Mouse (Mus musculus) MEL (cell line): ENCODE data around the gene Gh. TPM values are rescaled to one million over a fixed set of nuclear protein-coding genes. Genes with fewer than 3 reads are reported as not detected.

Source experiments
- DNase-seq: peaks from one replicate; pipeline ENCODE4 v3.0.0; 2011; ENCODE audit warnings: low read depth, low spot score
- H3K27ac ChIP-seq: 2 replicates; pipeline ENCODE4 v1.5.1; 2012; ENCODE audit warnings: low read depth, mild to moderate bottlenecking, control low read depth, low read length, moderate library complexity; ENCODE audit not compliant: control insufficient read depth
- H3K27me3 ChIP-seq, 2 experiments: fragments of 150-350 bp in 1 of 2; sonication (generic) in 1 of 2; 2 replicates each; pipeline ENCODE4 v1.6.1; 2012; ENCODE audit warnings: low read length in 2 of 2, mild to moderate bottlenecking in 2 of 2, improper control_type of control experiment in 1 of 2, moderate library complexity in 1 of 2; ENCODE audit not compliant: insufficient read depth in 2 of 2, control insufficient read depth in 1 of 2
- H3K36me3 ChIP-seq, 2 experiments: 2 replicates each; pipeline ENCODE4 v1.6.1; 2012 to 2014; ENCODE audit warnings: low read length in 2 of 2, improper control_type of control experiment in 1 of 2, inconsistent platforms in 1 of 2, mild to moderate bottlenecking in 1 of 2; ENCODE audit not compliant: insufficient read depth in 2 of 2, control insufficient read depth in 1 of 2
- H3K4me1 ChIP-seq, 2 experiments: fragments of 150-350 bp in 1 of 2; sonication (generic) in 1 of 2; 2 replicates each; pipeline ENCODE4 v1.6.1; 2012; ENCODE audit warnings: low read length in 2 of 2, improper control_type of control experiment in 1 of 2, mild to moderate bottlenecking in 1 of 2; ENCODE audit not compliant: insufficient read depth in 2 of 2, control insufficient read depth in 1 of 2
- H3K4me3 ChIP-seq, 2 experiments: fragments of 150-350 bp in 1 of 2; sonication (generic) in 1 of 2; 2 replicates each; pipeline ENCODE4 v1.5.1; 2012; ENCODE audit warnings: low read depth in 2 of 2, low read length in 2 of 2, mild to moderate bottlenecking in 2 of 2, moderate library complexity in 2 of 2, control low read depth in 1 of 2, improper control_type of control experiment in 1 of 2; ENCODE audit not compliant: control insufficient read depth in 1 of 2, insufficient read depth in 1 of 2
- H3K79me2 ChIP-seq: 2 replicates; pipeline ENCODE4 v1.6.1; 2012; ENCODE audit warnings: mild to moderate bottlenecking, low read length, moderate library complexity; ENCODE audit not compliant: control insufficient read depth, poor library complexity, insufficient read depth
- H3K9ac ChIP-seq: 2 replicates; pipeline ENCODE4 v1.6.1; 2012; ENCODE audit warnings: low read depth, mild to moderate bottlenecking, control low read depth, low read length, moderate library complexity; ENCODE audit not compliant: control insufficient read depth, poor library complexity, severe bottlenecking
- H3K9me3 ChIP-seq: fragments of 150-350 bp; sonication (generic); replicated peaks from 2 replicates; pipeline ENCODE4 v1.6.1; 2012; ENCODE audit warnings: mild to moderate bottlenecking, low read length, improper control_type of control experiment, moderate library complexity; ENCODE audit not compliant: insufficient read depth
- BHLHE40 ChIP-seq: IDR thresholded peaks from 2 replicates; pipeline ENCODE4 v1.6.1; 2012; ENCODE audit warnings: low read depth, mild to moderate bottlenecking, inconsistent platforms, low read length, improper control_type of control experiment, borderline replicate concordance
- CHD1 ChIP-seq: IDR thresholded peaks from 2 replicates; pipeline ENCODE4 v1.6.1; 2012; ENCODE audit warnings: low read depth, mild to moderate bottlenecking, inconsistent platforms, low read length, improper control_type of control experiment
- CHD2 ChIP-seq: IDR thresholded peaks from 2 replicates; pipeline ENCODE4 v1.6.1; 2011; ENCODE audit warnings: low read length, improper control_type of control experiment
- CTCF ChIP-seq, 3 experiments: IDR thresholded peaks in 2 of 3; conservative IDR thresholded peaks in 1 of 3; 2 replicates each; pipeline ENCODE4 v1.5.1; 2011 to 2012; ENCODE audit warnings: low read length in 3 of 3, low read depth in 2 of 3, mild to moderate bottlenecking in 2 of 3, improper control_type of control experiment in 1 of 3, inconsistent platforms in 1 of 3, mixed read lengths in 1 of 3, moderate library complexity in 1 of 3; ENCODE audit not compliant: control insufficient read depth in 1 of 3, insufficient read depth in 1 of 3, poor library complexity in 1 of 3, severe bottlenecking in 1 of 3
- ELF1 ChIP-seq: IDR thresholded peaks from 2 replicates; pipeline ENCODE4 v1.6.1; 2014; ENCODE audit warnings: low read depth, mild to moderate bottlenecking, inconsistent platforms, low read length, improper control_type of control experiment, moderate library complexity
- EP300 ChIP-seq, 2 experiments: IDR thresholded peaks; 2 replicates each; pipeline ENCODE4 v1.6.1; 2011; ENCODE audit warnings: improper control_type of control experiment in 2 of 2, low read length in 2 of 2, low read depth in 1 of 2, mild to moderate bottlenecking in 1 of 2
- ETS1 ChIP-seq: IDR thresholded peaks from 2 replicates; pipeline ENCODE4 v1.6.1; 2012; ENCODE audit warnings: low read depth, mild to moderate bottlenecking, inconsistent platforms, low read length, improper control_type of control experiment, moderate library complexity
- GABPA ChIP-seq: IDR thresholded peaks from 2 replicates; pipeline ENCODE4 v1.6.1; 2012; ENCODE audit warnings: low read depth, mild to moderate bottlenecking, inconsistent platforms, low read length, improper control_type of control experiment, moderate library complexity
- GATA1 ChIP-seq: IDR thresholded peaks from 2 replicates; pipeline ENCODE4 v1.6.1; 2011; ENCODE audit warnings: low read depth, low read length, improper control_type of control experiment
- HCFC1 ChIP-seq: IDR thresholded peaks from 2 replicates; pipeline ENCODE4 v1.6.1; 2012; ENCODE audit warnings: low read depth, mild to moderate bottlenecking, inconsistent platforms, low read length, improper control_type of control experiment, moderate library complexity
- JUND ChIP-seq: IDR thresholded peaks from 2 replicates; pipeline ENCODE4 v1.6.1; 2011; ENCODE audit warnings: low read depth, mild to moderate bottlenecking, improper control_type of control experiment, low read length
- KAT2A ChIP-seq: conservative IDR thresholded peaks from 2 replicates; pipeline ENCODE4 v1.6.1; 2012; ENCODE audit warnings: low read depth, low read length, improper control_type of control experiment, inconsistent platforms
- MAFK ChIP-seq: IDR thresholded peaks from 2 replicates; pipeline ENCODE4 v1.6.1; 2011; ENCODE audit warnings: low read depth, mild to moderate bottlenecking, low read length, improper control_type of control experiment, borderline replicate concordance
- MAX ChIP-seq: IDR thresholded peaks from 2 replicates; pipeline ENCODE4 v1.6.1; 2011; ENCODE audit warnings: low read length, improper control_type of control experiment
- MAZ ChIP-seq: IDR thresholded peaks from 2 replicates; pipeline ENCODE4 v1.6.1; 2012; ENCODE audit warnings: low read depth, mild to moderate bottlenecking, inconsistent platforms, low read length, improper control_type of control experiment
- MEF2A ChIP-seq: IDR thresholded peaks from 2 replicates; pipeline ENCODE4 v1.6.1; 2014; ENCODE audit warnings: low read depth, mild to moderate bottlenecking, inconsistent platforms, low read length, improper control_type of control experiment; ENCODE audit not compliant: poor library complexity, insufficient replicate concordance, severe bottlenecking; ENCODE audit errors: extremely low read depth
- MXI1 ChIP-seq: IDR thresholded peaks from 2 replicates; pipeline ENCODE4 v1.6.1; 2011; ENCODE audit warnings: mild to moderate bottlenecking, low read depth, low read length, improper control_type of control experiment
- MYB ChIP-seq: IDR thresholded peaks from 2 replicates; pipeline ENCODE4 v1.6.1; 2011; ENCODE audit warnings: mild to moderate bottlenecking, low read depth, low read length, improper control_type of control experiment
- MYC ChIP-seq: IDR thresholded peaks from 2 replicates; pipeline ENCODE4 v1.6.1; 2011; ENCODE audit warnings: low read depth, mild to moderate bottlenecking, low read length, improper control_type of control experiment, moderate library complexity
- NRF1 ChIP-seq: IDR thresholded peaks from 2 replicates; pipeline ENCODE4 v1.6.1; 2014; ENCODE audit warnings: low read depth, mild to moderate bottlenecking, inconsistent platforms, low read length, improper control_type of control experiment, moderate library complexity; ENCODE audit not compliant: poor library complexity, insufficient read depth, severe bottlenecking
- POLR2A ChIP-seq, 2 experiments: IDR thresholded peaks; 2 replicates each; pipeline ENCODE4 v1.6.1; 2011 to 2012; ENCODE audit warnings: low read length in 2 of 2, mild to moderate bottlenecking in 2 of 2, control low read depth in 1 of 2, improper control_type of control experiment in 1 of 2, low read depth in 1 of 2, moderate library complexity in 1 of 2; ENCODE audit not compliant: control insufficient read depth in 1 of 2, insufficient read depth in 1 of 2, poor library complexity in 1 of 2
- POLR2AphosphoS2 ChIP-seq: IDR thresholded peaks from 2 replicates; pipeline ENCODE4 v1.6.1; 2011; ENCODE audit warnings: low read length, improper control_type of control experiment
- RAD21 ChIP-seq: IDR thresholded peaks from 2 replicates; pipeline ENCODE4 v1.6.1; 2011; ENCODE audit warnings: mild to moderate bottlenecking, low read depth, low read length, improper control_type of control experiment
- RCOR1 ChIP-seq: IDR thresholded peaks from 2 replicates; pipeline ENCODE4 v1.6.1; 2012; ENCODE audit warnings: low read depth, mild to moderate bottlenecking, inconsistent platforms, low read length, improper control_type of control experiment
- SIN3A ChIP-seq: IDR thresholded peaks from 2 replicates; pipeline ENCODE4 v1.6.1; 2012; ENCODE audit warnings: low read length, improper control_type of control experiment, inconsistent platforms
- SMC3 ChIP-seq: IDR thresholded peaks from 2 replicates; pipeline ENCODE4 v1.6.1; 2011; ENCODE audit warnings: low read depth, low read length, improper control_type of control experiment
- TAL1 ChIP-seq: IDR thresholded peaks from 2 replicates; pipeline ENCODE4 v1.6.1; 2012; ENCODE audit warnings: mild to moderate bottlenecking, inconsistent platforms, low read length, moderate library complexity, mixed read lengths
- TCF12 ChIP-seq: IDR thresholded peaks from 2 replicates; pipeline ENCODE4 v1.6.1; 2014; ENCODE audit warnings: low read depth, mild to moderate bottlenecking, inconsistent platforms, low read length, improper control_type of control experiment, moderate library complexity
- UBTF ChIP-seq: IDR thresholded peaks from 2 replicates; pipeline ENCODE4 v1.6.1; 2012; ENCODE audit warnings: low read depth, mild to moderate bottlenecking, inconsistent platforms, low read length, improper control_type of control experiment, moderate library complexity, borderline replicate concordance; ENCODE audit not compliant: insufficient read depth
- USF1 ChIP-seq: IDR thresholded peaks from 2 replicates; pipeline ENCODE4 v1.6.1; 2014; ENCODE audit warnings: low read depth, mild to moderate bottlenecking, inconsistent platforms, low read length, improper control_type of control experiment, moderate library complexity
- USF2 ChIP-seq, 2 experiments: IDR thresholded peaks; 2 replicates each; pipeline ENCODE4 v1.6.1; 2011 to 2012; ENCODE audit warnings: improper control_type of control experiment in 2 of 2, low read length in 2 of 2, borderline replicate concordance in 1 of 2, inconsistent platforms in 1 of 2, low read depth in 1 of 2, mild to moderate bottlenecking in 1 of 2; ENCODE audit not compliant: insufficient read depth in 1 of 2
- ZC3H11A ChIP-seq: IDR thresholded peaks from 2 replicates; pipeline ENCODE4 v1.6.1; 2012; ENCODE audit warnings: low read depth, mild to moderate bottlenecking, inconsistent platforms, low read length, improper control_type of control experiment
- ZKSCAN1 ChIP-seq: IDR thresholded peaks from 2 replicates; pipeline ENCODE4 v1.6.1; 2012; ENCODE audit warnings: low read depth, mild to moderate bottlenecking, inconsistent platforms, low read length, improper control_type of control experiment, moderate library complexity
- ZMIZ1 ChIP-seq: IDR thresholded peaks from 2 replicates; pipeline ENCODE4 v1.6.1; 2012; ENCODE audit warnings: low read depth, mild to moderate bottlenecking, inconsistent platforms, low read length, improper control_type of control experiment, moderate library complexity
- ZNF384 ChIP-seq: IDR thresholded peaks from 2 replicates; pipeline ENCODE4 v1.6.1; 2012; ENCODE audit warnings: low read depth, mild to moderate bottlenecking, inconsistent platforms, low read length, improper control_type of control experiment
- polyA plus RNA-seq, 2 experiments: library from polyadenylated mRNA; stranded (reverse) in 1 of 2; unstranded in 1 of 2; fragments of >175 nt in 1 of 2; fragments of >200 nt in 1 of 2; gene quantifications; 2 replicates each; pipeline versions ENCODE4 v1.2.1 to v1.2.4; 2012; ENCODE audit warnings: low replicate concordance in 2 of 2, low read depth in 1 of 2; ENCODE audit not compliant: insufficient read length in 2 of 2, insufficient read depth in 1 of 2, missing spikeins in 1 of 2
- total RNA-seq: library from RNA; depleted of rRNA; stranded (reverse); fragments of 300-350 nt; gene quantifications from 2 replicates; pipeline ENCODE4 v1.2.3, GENCODE M21; 2012

The Gh gene
- total and polyA plus RNA-seq, 3 experiments, result 0.08 TPM; not detected in 2

DNA sequence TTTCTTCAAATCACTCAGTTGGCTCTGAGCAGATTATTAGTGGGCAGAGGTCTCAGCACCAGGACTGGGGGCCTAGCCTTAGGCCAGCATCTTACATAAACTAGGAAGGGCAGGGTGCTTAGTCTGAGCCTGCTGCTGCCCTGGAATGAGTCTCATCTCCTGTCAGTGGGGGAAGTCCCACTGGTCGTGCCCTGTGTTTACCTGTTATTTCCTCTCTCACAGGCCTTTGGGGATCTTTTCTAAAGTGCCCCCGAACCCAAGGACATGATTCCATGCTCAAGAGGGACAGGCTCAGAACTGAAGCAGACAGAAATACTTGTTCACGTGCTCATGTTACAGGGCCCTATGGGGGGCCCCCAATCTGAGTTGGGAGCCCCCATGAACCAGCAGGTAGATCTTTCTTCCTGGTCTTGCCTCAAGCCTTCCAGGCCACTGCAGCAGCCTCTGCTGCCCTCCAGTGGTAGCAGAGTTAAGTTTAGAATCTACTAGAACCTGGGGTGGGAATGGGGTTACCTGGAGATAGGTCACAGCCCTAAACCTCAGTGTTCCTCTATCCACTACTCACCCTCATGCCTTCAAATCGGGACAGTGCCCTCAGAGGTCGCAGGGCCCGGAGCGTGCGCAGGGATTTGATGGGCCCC lies 24.0 kb upstream of the Gh start:
- Histone ChIP-seq H3K36me3 (peaks cover 0 to 12% of the 10 kb centered on the region in 2 experiments; a peak in 2 of 4 replicates), H3K79me2 (no peaks in the 10 kb centered on the region), H3K9me3 (no peaks in the 10 kb centered on the region), H3K27ac (no peak overlapping the region), H3K4me1 (peaks cover 0 to 24% of the 10 kb centered on the region in 2 experiments; a peak in 2 of 4 replicates), H3K9ac (no peak overlapping the region), H3K27me3 (no peaks in the 10 kb centered on the region; a peak in 2 of 4 replicates), H3K4me3 (no peak overlapping the region)
- no peak for TF ChIP-seq MAFK
- no peak for TF ChIP-seq TAL1
- TF ChIP-seq MXI1, result no peak
- no peak for TF ChIP-seq ZNF384
- 0 out of 2 replicates have a peak, but pooled peaks have one; percentile 46 for TF ChIP-seq SIN3A
- TF ChIP-seq RCOR1, result no peak
- no peak for TF ChIP-seq USF2 (IDR thresholded peaks at IDR 0.05; ENCODE audit: borderline replicate concordance in 1 of 2, insufficient read depth in 1 of 2, low read depth in 1 of 2, low read length in 2 of 2)
- TF ChIP-seq GABPA, result no peak
- TF ChIP-seq ZMIZ1, result no peak
- TF ChIP-seq UBTF, result no peak
- no peak for TF ChIP-seq CHD1
- no peak for TF ChIP-seq MAX
- peak; percentile 90 for TF ChIP-seq SMC3
- TF ChIP-seq POLR2A (IDR thresholded peaks at IDR 0.05; ENCODE audit: control insufficient read depth in 1 of 2, insufficient read depth in 1 of 2, low read depth in 1 of 2, low read length in 2 of 2, poor library complexity in 1 of 2), result no peak
- no peak for TF ChIP-seq NRF1
- TF ChIP-seq EP300 (IDR thresholded peaks at IDR 0.05; ENCODE audit: low read depth in 1 of 2, low read length in 2 of 2), result 0 out of 4 replicates have a peak, but pooled peaks of 1 of the 2 experiments have one; percentile 6
- TF ChIP-seq ELF1, result peak; percentile 44; the same call in 1 of the 2 replicates
- TF ChIP-seq ZKSCAN1, result no peak
- TF ChIP-seq GATA1, result no peak
- no peak for TF ChIP-seq BHLHE40
- no peak for TF ChIP-seq CHD2
- no peak for TF ChIP-seq ETS1
- TF ChIP-seq MEF2A, result 0 out of 2 replicates have a peak, but pooled peaks have one; percentile 11
- 0 out of 2 replicates have a peak, but pooled peaks have one; percentile 20 for TF ChIP-seq TCF12
- TF ChIP-seq JUND, result no peak
- peak; percentile 80 for TF ChIP-seq ZC3H11A
- peak; percentile 74 to 93 (median 93) for TF ChIP-seq CTCF (IDR thresholded peaks at IDR 0.05 in 2 of 3, conservative IDR thresholded peaks at IDR 0.05 in 1 of 3; ENCODE audit: control insufficient read depth in 1 of 3, insufficient read depth in 1 of 3, low read depth in 2 of 3, low read length in 3 of 3, poor library complexity in 1 of 3, severe bottlenecking in 1 of 3)
- no peak for TF ChIP-seq KAT2A
- TF ChIP-seq HCFC1, result peak; percentile 45; the same call in 1 of the 2 replicates
- peak; percentile 67; the same call in 1 of the 2 replicates for TF ChIP-seq MAZ
- peak; percentile 90 for TF ChIP-seq RAD21
- no peak for TF ChIP-seq USF1
- 0 out of 2 replicates have a peak, but pooled peaks have one; percentile 29 for TF ChIP-seq MYB
- no peak for TF ChIP-seq MYC
- no peak for TF ChIP-seq POLR2AphosphoS2
- DNase-seq, result peak; percentile 73
